Mouse (Mus musculus): ENCODE results near the gene Galnt7. TPM values are rescaled to one million over a fixed set of nuclear protein-coding genes. Genes with fewer than 3 reads are reported as not detected.

Gene Galnt7
- polyA plus RNA-seq, 1 experiment from 2014 or later = 10.6 TPM

GRCm38 (mm10) chr8:57574398-57574797 lies 78.4 kb downstream of the Galnt7 start:
- H3K9ac ChIP-seq = no peak overlapping the region
- peak; percentile 83 for ATAC-seq
- 7% methylated on average over 7 of the region's 7 CpGs for WGBS

GRCm38 (mm10) chr8:57573844-57574243 lies 79.0 kb downstream of the Galnt7 start:
- H3K4me2 ChIP-seq = no peak overlapping the region
- H3K9ac ChIP-seq = no peak overlapping the region
- H3K27me3 ChIP-seq = no peaks in the 10 kb centered on the region
- H3K27ac ChIP-seq = no peak overlapping the region
- H3K36me3 ChIP-seq (ENCODE audit: poor library complexity, severe bottlenecking) = no peaks in the 10 kb centered on the region
- H3K4me1 ChIP-seq = peaks cover 14% of the 10 kb centered on the region
- H3K9me3 ChIP-seq (replicated peaks) = no peaks in the 10 kb centered on the region
- 77% methylated on average over 6 of the region's 6 CpGs for WGBS
- no peak for ATAC-seq
- no peak overlapping the region for H3K4me3 ChIP-seq

More at GRCm38 (mm10) chr8:57574398-57574797, 78.4 kb downstream of the Galnt7 start:
- no peak overlapping the region for H3K4me3 ChIP-seq
- H3K9me3 ChIP-seq (replicated peaks) = no peaks in the 10 kb centered on the region
- H3K27me3 ChIP-seq = no peaks in the 10 kb centered on the region
- peaks cover 9% of the 10 kb centered on the region for H3K4me1 ChIP-seq
- H3K4me2 ChIP-seq = no peak overlapping the region
- H3K27ac ChIP-seq = no peak overlapping the region
- no peaks in the 10 kb centered on the region for H3K36me3 ChIP-seq (ENCODE audit: poor library complexity, severe bottlenecking)

- Histone ChIP-seq H3K27ac (no peak overlapping the region), H3K4me3 (no peak overlapping the region), H3K9me3 (replicated peaks) (no peaks in the 10 kb centered on the region), H3K4me1 (peaks cover 14% of the 10 kb centered on the region), H3K27me3 (no peaks in the 10 kb centered on the region), H3K36me3 (ENCODE audit: poor library complexity, severe bottlenecking) (no peaks in the 10 kb centered on the region), H3K9ac (no peak overlapping the region), H3K4me2 (no peak overlapping the region)
- WGBS = 79% methylated on average over 6 of the region's 6 CpGs
- ATAC-seq = peak; percentile 60
These were observed 82.9 kb downstream of the Galnt7 start for GRCm38 (mm10) chr8:57569886-57570285.

- 53% methylated on average over 11 of the region's 11 CpGs for WGBS
- no peak overlapping the region for H3K4me3 ChIP-seq
- peak; percentile 61 for ATAC-seq
These were observed 83.4 kb downstream of the Galnt7 start for GRCm38 (mm10) chr8:57569400-57569795.

DNA sequence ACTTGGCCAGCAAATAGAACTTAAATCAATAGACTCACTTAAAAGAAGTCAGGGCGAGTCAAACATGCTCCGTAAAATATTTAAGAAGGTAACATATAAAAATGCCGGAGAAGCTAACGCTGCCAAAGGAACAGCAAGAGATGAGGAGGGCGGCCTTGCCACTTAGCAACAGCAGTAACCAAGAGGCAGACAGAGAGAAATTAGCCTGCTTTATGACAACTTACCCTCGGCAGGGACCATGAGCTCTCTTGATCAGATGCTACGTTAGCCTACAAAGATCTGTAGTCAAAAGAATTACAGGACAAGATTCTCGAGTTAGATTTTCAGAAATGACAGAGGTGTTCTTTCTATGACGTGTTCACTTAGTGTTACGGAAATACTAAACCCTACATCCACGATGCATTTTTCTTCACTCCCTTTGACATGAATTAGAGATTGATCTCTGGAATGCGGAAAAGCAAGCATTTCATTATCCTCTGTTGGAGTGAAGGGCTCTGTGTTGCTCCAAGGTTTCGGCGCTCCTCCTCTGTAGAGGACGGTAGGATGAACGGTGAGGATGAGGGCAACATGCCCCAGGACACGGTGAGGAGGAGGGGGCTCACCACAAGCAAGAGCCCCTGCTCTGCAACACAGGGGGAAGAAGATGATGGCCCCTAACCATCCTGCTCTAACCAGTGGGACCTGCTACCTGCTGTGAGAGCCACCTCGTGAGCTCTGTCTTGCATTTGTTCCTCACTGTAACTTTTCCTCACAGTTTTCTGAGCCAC lies 84.0 kb downstream of the Galnt7 start:
- ATAC-seq = peak; percentile 39; the same call in 1 of the 2 replicates
- Histone ChIP-seq H3K27ac (no peak overlapping the region), H3K36me3 (ENCODE audit: poor library complexity, severe bottlenecking) (no peaks in the 10 kb centered on the region), H3K27me3 (no peaks in the 10 kb centered on the region), H3K4me1 (peaks cover 14% of the 10 kb centered on the region), H3K9ac (no peak overlapping the region), H3K4me2 (no peak overlapping the region), H3K4me3 (no peak overlapping the region), H3K9me3 (replicated peaks) (no peaks in the 10 kb centered on the region)
- 76% methylated on average over 18 of the region's 18 CpGs for WGBS

More at GRCm38 (mm10) chr8:57569400-57569795, 83.4 kb downstream of the Galnt7 start:
- Histone ChIP-seq H3K27ac (no peak overlapping the region), H3K9ac (no peak overlapping the region), H3K4me1 (peaks cover 14% of the 10 kb centered on the region), H3K4me2 (no peak overlapping the region), H3K36me3 (ENCODE audit: poor library complexity, severe bottlenecking) (no peaks in the 10 kb centered on the region), H3K9me3 (replicated peaks) (no peaks in the 10 kb centered on the region), H3K27me3 (no peaks in the 10 kb centered on the region)

DNA sequence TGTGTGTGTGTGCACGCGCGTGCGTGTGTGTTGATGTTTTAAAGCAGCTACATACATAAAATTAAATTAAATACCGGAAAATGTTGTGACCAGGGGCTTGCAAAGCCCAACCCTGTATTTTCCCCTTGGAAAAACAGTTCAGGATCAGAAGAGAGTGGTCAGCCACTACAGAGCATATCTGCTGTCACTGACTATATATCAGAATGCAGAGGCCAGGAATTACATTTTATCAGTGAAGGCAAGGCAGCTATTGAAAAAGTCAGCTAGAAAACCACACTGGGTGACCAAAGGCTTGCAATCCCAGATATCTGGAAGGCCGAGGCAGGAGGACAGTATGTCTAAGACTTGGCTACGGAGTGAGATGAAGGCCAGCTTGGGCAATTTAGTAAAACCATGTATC lies 84.8 kb downstream of the Galnt7 start:
- Histone ChIP-seq H3K27me3 (no peaks in the 10 kb centered on the region), H3K9ac (no peak overlapping the region), H3K4me1 (peaks cover 14% of the 10 kb centered on the region), H3K4me2 (no peak overlapping the region), H3K36me3 (ENCODE audit: poor library complexity, severe bottlenecking) (no peaks in the 10 kb centered on the region), H3K27ac (no peak overlapping the region), H3K9me3 (replicated peaks) (no peaks in the 10 kb centered on the region), H3K4me3 (no peak overlapping the region)
- 84% methylated on average over 7 of the region's 7 CpGs for WGBS
- no peak for ATAC-seq

DNA sequence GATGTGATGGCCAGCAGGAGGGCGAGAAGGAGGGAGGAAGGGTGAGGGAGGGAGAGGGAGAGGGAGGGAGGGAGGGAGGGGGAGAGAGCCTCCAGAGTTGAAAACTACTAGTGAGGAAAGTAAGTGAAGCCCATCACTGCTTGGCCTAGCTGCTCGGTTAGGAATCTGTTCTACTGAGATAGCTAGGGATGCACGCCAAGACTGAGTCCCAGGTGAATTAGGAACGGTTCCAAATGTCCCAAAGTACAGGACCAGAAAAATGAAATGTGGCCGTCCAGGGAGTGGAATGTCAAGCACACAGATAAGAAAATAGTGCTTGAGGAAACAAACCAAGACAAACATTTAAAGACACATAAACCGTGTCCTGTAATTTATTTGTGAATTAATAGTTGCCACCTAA lies 87.8 kb downstream of the Galnt7 start:
- ATAC-seq = no peak
- 83% methylated on average over 6 of the region's 6 CpGs for WGBS
- H3K9ac ChIP-seq = no peak overlapping the region
- no peaks in the 10 kb centered on the region for H3K9me3 ChIP-seq (replicated peaks)
- no peaks in the 10 kb centered on the region for H3K27me3 ChIP-seq
- H3K4me2 ChIP-seq = no peak overlapping the region
- no peak overlapping the region for H3K27ac ChIP-seq
- H3K4me3 ChIP-seq = no peak overlapping the region
- peaks cover 14% of the 10 kb centered on the region for H3K4me1 ChIP-seq
- no peaks in the 10 kb centered on the region for H3K36me3 ChIP-seq (ENCODE audit: poor library complexity, severe bottlenecking)

DNA sequence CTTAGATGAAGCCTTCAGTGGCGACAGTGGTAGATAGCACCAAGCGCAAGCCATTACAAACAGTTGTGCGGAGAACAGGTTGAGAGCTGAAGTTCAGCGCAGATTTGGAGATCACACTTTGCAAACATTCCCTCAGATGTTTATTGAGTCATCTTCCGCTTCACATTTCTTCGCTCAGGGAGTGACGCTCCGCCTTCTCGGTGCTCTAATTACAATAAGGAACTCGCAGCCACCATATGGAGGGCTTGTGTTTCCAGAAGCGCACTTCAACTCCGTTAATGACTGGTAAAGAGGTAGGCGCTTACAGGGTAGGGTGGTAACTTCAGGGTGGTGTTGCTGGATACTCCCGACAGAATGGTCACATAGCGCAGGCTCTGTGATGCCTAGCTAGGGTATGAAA lies 89.1 kb downstream of the Galnt7 start:
- peaks cover 9% of the 10 kb centered on the region; the same call in 1 of the 2 replicates for H3K4me1 ChIP-seq
- H3K4me2 ChIP-seq = no peak overlapping the region
- no peak overlapping the region for H3K9ac ChIP-seq
- H3K4me3 ChIP-seq = no peak overlapping the region
- ATAC-seq = no peak
- H3K36me3 ChIP-seq (ENCODE audit: poor library complexity, severe bottlenecking) = no peaks in the 10 kb centered on the region
- no peaks in the 10 kb centered on the region for H3K27me3 ChIP-seq
- H3K9me3 ChIP-seq (replicated peaks) = no peaks in the 10 kb centered on the region
- no peak overlapping the region for H3K27ac ChIP-seq
- WGBS = 87% methylated on average over 15 of the region's 15 CpGs

GRCm38 (mm10) chr8:57562741-57563140 lies 90.1 kb downstream of the Galnt7 start:
- Histone ChIP-seq H3K4me3 (no peak overlapping the region), H3K4me1 (peaks cover 3% of the 10 kb centered on the region; the same call in 1 of the 2 replicates), H3K27me3 (no peaks in the 10 kb centered on the region), H3K36me3 (ENCODE audit: poor library complexity, severe bottlenecking) (no peaks in the 10 kb centered on the region), H3K9me3 (replicated peaks) (no peaks in the 10 kb centered on the region), H3K9ac (no peak overlapping the region), H3K27ac (no peak overlapping the region), H3K4me2 (no peak overlapping the region)
- WGBS = 90% methylated on average over 3 of the region's 3 CpGs
- no peak for ATAC-seq

DNA sequence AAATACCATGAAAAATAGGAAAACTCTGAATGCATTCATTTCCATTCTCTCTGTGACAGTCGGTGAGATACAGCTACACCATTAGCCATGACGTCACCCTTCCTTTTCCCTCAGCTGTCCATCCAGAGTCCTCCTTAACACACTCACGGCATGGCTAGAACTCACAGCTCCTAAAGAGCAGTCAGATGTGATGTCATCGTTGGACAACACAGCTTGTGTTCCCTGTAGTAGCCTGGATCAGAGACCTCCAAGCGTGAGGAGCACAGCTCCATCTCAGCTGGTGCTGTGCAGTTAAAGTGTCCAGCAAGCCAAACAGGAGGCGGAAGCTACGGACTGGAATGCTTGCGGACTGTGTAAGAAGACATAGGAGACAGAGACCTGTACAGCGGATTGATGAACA lies 91.9 kb downstream of the Galnt7 start:
- WGBS = 88% methylated on average over 9 of the region's 9 CpGs

DNA sequence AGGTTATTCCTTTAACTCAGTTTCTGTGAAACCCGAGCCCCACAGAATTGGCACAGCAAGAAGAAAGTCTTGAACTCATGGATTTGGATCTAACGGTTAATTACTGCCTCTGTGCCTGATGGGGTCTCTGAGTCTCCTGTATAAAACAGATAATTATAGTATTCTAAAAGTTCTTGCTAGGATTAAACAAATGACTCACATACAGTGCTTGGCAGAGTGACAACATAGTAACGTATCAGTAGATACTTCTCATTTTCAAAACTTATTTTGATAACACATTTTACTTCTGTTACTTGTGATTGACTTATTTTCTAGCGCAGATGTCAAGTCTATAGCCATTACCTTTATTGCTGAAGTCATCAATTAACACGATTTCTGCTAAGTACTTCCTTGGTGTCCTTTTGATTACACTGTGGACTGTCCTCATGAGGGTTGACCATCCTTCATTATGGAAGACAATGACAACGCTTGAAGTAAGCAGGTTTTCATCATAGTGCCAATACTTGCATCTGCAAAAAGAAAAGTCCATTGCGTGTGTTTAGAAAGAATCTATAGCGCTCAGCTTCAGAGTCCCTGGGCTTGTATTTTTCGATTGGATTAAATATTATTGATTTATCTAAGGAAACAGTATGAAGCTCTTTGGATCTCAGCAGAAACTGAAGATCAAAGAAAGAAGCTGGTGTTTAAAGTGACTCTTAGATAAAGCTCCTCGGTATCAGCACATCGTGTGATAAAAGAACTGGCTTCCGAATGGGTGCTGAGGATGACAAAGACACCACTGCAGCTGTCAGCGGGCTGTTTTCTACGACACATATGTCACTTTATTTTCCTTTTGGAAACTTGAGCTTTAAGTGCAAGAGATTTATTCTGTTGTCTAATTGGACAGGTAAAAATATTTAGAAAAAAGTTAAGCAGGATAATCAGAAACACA lies 100.5 kb downstream of the Galnt7 start:
- no peaks in the 10 kb centered on the region for H3K27me3 ChIP-seq
- H3K27ac ChIP-seq = no peak overlapping the region
- H3K4me1 ChIP-seq = no peaks in the 10 kb centered on the region
- no peak overlapping the region for H3K4me3 ChIP-seq
- H3K9ac ChIP-seq = no peak overlapping the region
- H3K9me3 ChIP-seq (replicated peaks) = no peaks in the 10 kb centered on the region
- WGBS = 86% methylated on average over 14 of the region's 14 CpGs
- 0 out of 2 replicates have a peak, but pooled peaks cover 3% of the 10 kb centered on the region for H3K36me3 ChIP-seq (ENCODE audit: poor library complexity, severe bottlenecking)
- H3K4me2 ChIP-seq = no peak overlapping the region
- ATAC-seq = no peak

More for the DNA sequence above, 91.9 kb downstream of the Galnt7 start:
- Histone ChIP-seq H3K9me3 (replicated peaks) (no peaks in the 10 kb centered on the region), H3K4me3 (no peak overlapping the region), H3K4me2 (no peak overlapping the region), H3K4me1 (no peaks in the 10 kb centered on the region), H3K9ac (no peak overlapping the region), H3K27ac (no peak overlapping the region), H3K36me3 (ENCODE audit: poor library complexity, severe bottlenecking) (no peaks in the 10 kb centered on the region), H3K27me3 (no peaks in the 10 kb centered on the region)
- ATAC-seq = no peak

- no peaks in the 10 kb centered on the region for H3K9me3 ChIP-seq (replicated peaks)
- 0 out of 2 replicates have a peak, but pooled peaks cover 3% of the 10 kb centered on the region for H3K36me3 ChIP-seq (ENCODE audit: poor library complexity, severe bottlenecking)
- H3K27ac ChIP-seq = no peak overlapping the region
- 84% methylated on average over 12 of the region's 12 CpGs for WGBS
- no peak overlapping the region for H3K9ac ChIP-seq
- no peaks in the 10 kb centered on the region for H3K27me3 ChIP-seq
- no peak for ATAC-seq
- H3K4me2 ChIP-seq = no peak overlapping the region
- no peaks in the 10 kb centered on the region for H3K4me1 ChIP-seq
- H3K4me3 ChIP-seq = no peak overlapping the region
These were observed 105.3 kb downstream of the Galnt7 start for GRCm38 (mm10) chr8:57547581-57547980.

Data from forebrain, embryonic 13.5 days (tissue).